Mouse (Mus musculus) lung, postnatal 14 days (tissue): Measurements from ENCODE around the gene Tfap2e.

Experiments
- DNase-seq: peaks from one replicate; pipeline ENCODE4 v3.0.0; 2021

Tfap2e gene

GRCm38 (mm10) chr4:126689457-126689856 lies 46.6 kb downstream of the Tfap2e start:
- DNase-seq: no peak

GRCm38 (mm10) chr4:126683084-126683483 lies 53.0 kb downstream of the Tfap2e start:
- DNase-seq: no peak

GRCm38 (mm10) chr4:126682298-126682697 lies 53.7 kb downstream of the Tfap2e start:
- DNase-seq: no peak

- peak; percentile 99 for DNase-seq
Observed at GRCm38 (mm10) chr4:126677054-126678003, 58.7 kb downstream of the Tfap2e start, which contains the start of gene Psmb2. Psmb2 (plus strand) TSS chr4:126677630.

GRCm38 (mm10) chr4:126667075-126667474 lies 69.0 kb downstream of the Tfap2e start:
- no peak for DNase-seq
